Mouse (Mus musculus) neural tube, embryonic 13.5 days (tissue): ENCODE data around the gene Gipc2. TPM values are rescaled to one million over a fixed set of nuclear protein-coding genes. Genes with fewer than 3 reads are reported as not detected.

Experiments used
- ATAC-seq: fragments of 200-750 bp; cut with Nextera tagmentation; 2 replicates; pipeline ENCODE4 v1.8.0; 2017; ENCODE audit warnings: low read depth, mild to moderate bottlenecking, moderate TSS enrichment, moderate library complexity
- H3K27ac ChIP-seq: fragments of 300-500 bp; sonication (generic); replicated peaks from 2 replicates; pipeline ENCODE4 v1.5.1; 2015; ENCODE audit warnings: moderate library complexity, mild to moderate bottlenecking, inconsistent platforms
- H3K27me3 ChIP-seq: fragments of 300-500 bp; sonication (generic); 2 replicates; pipeline ENCODE4 v1.6.1; 2015; ENCODE audit warnings: mild to moderate bottlenecking, inconsistent platforms
- H3K36me3 ChIP-seq: fragments of 300-500 bp; sonication (generic); 2 replicates; pipeline ENCODE4 v1.6.1; 2015; ENCODE audit warnings: mild to moderate bottlenecking, inconsistent platforms
- H3K4me1 ChIP-seq: fragments of 300-500 bp; sonication (generic); replicated peaks from 2 replicates; pipeline ENCODE4 v1.6.1; 2015; ENCODE audit warnings: inconsistent platforms
- H3K4me2 ChIP-seq: fragments of 300-500 bp; sonication (generic); 2 replicates; pipeline ENCODE4 v1.6.1; 2015; ENCODE audit warnings: inconsistent platforms, mild to moderate bottlenecking, moderate library complexity
- H3K4me3 ChIP-seq: fragments of 300-500 bp; sonication (generic); 2 replicates; pipeline ENCODE4 v1.5.1; 2015; ENCODE audit warnings: mild to moderate bottlenecking, inconsistent platforms
- H3K9ac ChIP-seq: fragments of 300-500 bp; sonication (generic); 2 replicates; pipeline ENCODE4 v1.6.1; 2015; ENCODE audit warnings: moderate library complexity, mild to moderate bottlenecking, inconsistent platforms
- H3K9me3 ChIP-seq: fragments of 300-500 bp; sonication (generic); 2 replicates; pipeline ENCODE4 v1.6.1; 2016; ENCODE audit warnings: inconsistent platforms
- WGBS: fragments of 180-500 bp; shearing (Covaris S2); methylation state at CpG from one replicate; pipeline ENCODE4 v1.1.7; 2015; 5-methylcytosine and 5-hydroxymethylcytosine counted together
- polyA plus RNA-seq: library from polyadenylated mRNA; unstranded; fragments of >200 nt; fragmentation: Nextera tagmentation; extraction: Ambion mirVana; gene quantifications from 2 replicates; pipeline ENCODE4 v1.2.1, GENCODE M21; 2015

The Gipc2 gene
- polyA plus RNA-seq, 1 experiment from 2014 or later: 5.7 TPM

GRCm38 (mm10) chr3:152089178-152089577 is 76.9 kb downstream of the Gipc2 start:
- Histone ChIP-seq H3K4me1 (no peaks in the 10 kb centered on the region), H3K9me3 (no peaks in the 10 kb centered on the region), H3K9ac (no peak overlapping the region), H3K27me3 (no peaks in the 10 kb centered on the region), H3K4me2 (no peak overlapping the region), H3K27ac (no peak overlapping the region), H3K36me3 (no peaks in the 10 kb centered on the region), H3K4me3 (no peak overlapping the region)
- peak; percentile 63 for ATAC-seq
- 4% methylated on average over 4 of the region's 4 CpGs for WGBS

GRCm38 (mm10) chr3:152081381-152081780 is 84.6 kb downstream of the Gipc2 start:
- Histone ChIP-seq H3K27ac (no peak overlapping the region), H3K4me1 (no peaks in the 10 kb centered on the region), H3K4me2 (no peak overlapping the region), H3K9ac (no peak overlapping the region), H3K4me3 (no peak overlapping the region), H3K9me3 (no peaks in the 10 kb centered on the region), H3K27me3 (no peaks in the 10 kb centered on the region), H3K36me3 (no peaks in the 10 kb centered on the region)
- no peak for ATAC-seq
- WGBS: 92% methylated on average over 3 of the region's 3 CpGs

GRCm38 (mm10) chr3:152076088-152076487 is 89.9 kb downstream of the Gipc2 start:
- no peaks in the 10 kb centered on the region for H3K27me3 ChIP-seq
- ATAC-seq: no peak
- WGBS: 82% methylated on average over 7 of the region's 7 CpGs

GRCm38 (mm10) chr3:152069001-152069400 is 97.0 kb downstream of the Gipc2 start:
- 87% methylated on average over 2 of the region's 2 CpGs for WGBS
- no peaks in the 10 kb centered on the region for H3K4me1 ChIP-seq
- H3K9me3 ChIP-seq: no peaks in the 10 kb centered on the region
- no peak for ATAC-seq
- H3K27me3 ChIP-seq: no peaks in the 10 kb centered on the region
- no peaks in the 10 kb centered on the region for H3K36me3 ChIP-seq
- H3K4me3 ChIP-seq: no peak overlapping the region
- H3K4me2 ChIP-seq: no peak overlapping the region
- no peak overlapping the region for H3K9ac ChIP-seq
- no peak overlapping the region for H3K27ac ChIP-seq

More at GRCm38 (mm10) chr3:152076088-152076487, 89.9 kb downstream of the Gipc2 start:
- Histone ChIP-seq H3K4me2 (no peak overlapping the region), H3K4me1 (peaks cover 6% of the 10 kb centered on the region; the same call in 1 of the 2 replicates), H3K9me3 (no peaks in the 10 kb centered on the region), H3K36me3 (no peaks in the 10 kb centered on the region), H3K27ac (no peak overlapping the region), H3K4me3 (no peak overlapping the region), H3K9ac (no peak overlapping the region)

GRCm38 (mm10) chr3:152068311-152068710 is 97.7 kb downstream of the Gipc2 start:
- Histone ChIP-seq H3K4me1 (no peaks in the 10 kb centered on the region), H3K9ac (no peak overlapping the region), H3K9me3 (no peaks in the 10 kb centered on the region), H3K27ac (no peak overlapping the region), H3K27me3 (no peaks in the 10 kb centered on the region), H3K36me3 (no peaks in the 10 kb centered on the region), H3K4me2 (no peak overlapping the region), H3K4me3 (no peak overlapping the region)
- WGBS: 89% methylated on average over 1 of the region's 1 CpGs
- no peak for ATAC-seq

GRCm38 (mm10) chr3:152066696-152067095 is 99.3 kb downstream of the Gipc2 start:
- ATAC-seq: no peak

GRCm38 (mm10) chr3:152065806-152066205 is 100.2 kb downstream of the Gipc2 start:
- H3K36me3 ChIP-seq: no peaks in the 10 kb centered on the region
- no peaks in the 10 kb centered on the region for H3K4me1 ChIP-seq
- ATAC-seq: no peak
- no peak overlapping the region for H3K4me2 ChIP-seq
- no peak overlapping the region for H3K27ac ChIP-seq
- H3K4me3 ChIP-seq: no peak overlapping the region
- WGBS: 57% methylated on average over 4 of the region's 4 CpGs
- no peaks in the 10 kb centered on the region for H3K9me3 ChIP-seq
- H3K9ac ChIP-seq: no peak overlapping the region
- no peaks in the 10 kb centered on the region for H3K27me3 ChIP-seq

More at GRCm38 (mm10) chr3:152066696-152067095, 99.3 kb downstream of the Gipc2 start:
- no peaks in the 10 kb centered on the region for H3K27me3 ChIP-seq
- no peaks in the 10 kb centered on the region for H3K9me3 ChIP-seq
- H3K27ac ChIP-seq: no peak overlapping the region
- H3K36me3 ChIP-seq: no peaks in the 10 kb centered on the region
- no peaks in the 10 kb centered on the region for H3K4me1 ChIP-seq
- WGBS: 34% methylated on average over 13 of the region's 13 CpGs
- no peak overlapping the region for H3K9ac ChIP-seq
- H3K4me3 ChIP-seq: no peak overlapping the region
- H3K4me2 ChIP-seq: peak overlapping the region; percentile 29

GRCm38 (mm10) chr3:152064166-152064565 is 101.9 kb downstream of the Gipc2 start:
- H3K9ac ChIP-seq: no peak overlapping the region
- WGBS: 87% methylated on average over 2 of the region's 2 CpGs
- no peaks in the 10 kb centered on the region for H3K36me3 ChIP-seq
- H3K4me2 ChIP-seq: no peak overlapping the region
- H3K4me3 ChIP-seq: no peak overlapping the region
- no peak for ATAC-seq
- no peaks in the 10 kb centered on the region for H3K9me3 ChIP-seq
- H3K27ac ChIP-seq: no peak overlapping the region
- H3K27me3 ChIP-seq: no peaks in the 10 kb centered on the region
- H3K4me1 ChIP-seq: no peaks in the 10 kb centered on the region

GRCm38 (mm10) chr3:152062806-152063205 is 103.2 kb downstream of the Gipc2 start:
- Histone ChIP-seq H3K36me3 (no peaks in the 10 kb centered on the region), H3K27me3 (no peaks in the 10 kb centered on the region), H3K4me2 (no peak overlapping the region), H3K9ac (no peak overlapping the region), H3K27ac (no peak overlapping the region), H3K4me3 (no peak overlapping the region), H3K4me1 (no peaks in the 10 kb centered on the region), H3K9me3 (no peaks in the 10 kb centered on the region)
- ATAC-seq: no peak
- WGBS: 56% methylated on average over 3 of the region's 3 CpGs

GRCm38 (mm10) chr3:152061145-152061544 is 104.9 kb downstream of the Gipc2 start:
- no peak for ATAC-seq
- Histone ChIP-seq H3K9me3 (no peaks in the 10 kb centered on the region), H3K4me1 (no peaks in the 10 kb centered on the region), H3K4me2 (no peak overlapping the region), H3K27ac (no peak overlapping the region), H3K9ac (no peak overlapping the region), H3K4me3 (no peak overlapping the region), H3K36me3 (no peaks in the 10 kb centered on the region), H3K27me3 (no peaks in the 10 kb centered on the region)
- 79% methylated on average over 5 of the region's 5 CpGs for WGBS

GRCm38 (mm10) chr3:152058235-152058634 is 107.8 kb downstream of the Gipc2 start:
- no peak overlapping the region for H3K4me2 ChIP-seq
- WGBS: 78% methylated on average over 2 of the region's 2 CpGs
- H3K36me3 ChIP-seq: no peaks in the 10 kb centered on the region
- no peak overlapping the region for H3K27ac ChIP-seq
- H3K4me1 ChIP-seq: no peaks in the 10 kb centered on the region
- no peak overlapping the region for H3K4me3 ChIP-seq
- no peaks in the 10 kb centered on the region for H3K27me3 ChIP-seq
- H3K9me3 ChIP-seq: no peaks in the 10 kb centered on the region
- ATAC-seq: no peak
- H3K9ac ChIP-seq: no peak overlapping the region

- H3K36me3 ChIP-seq: no peaks in the 10 kb centered on the region
- H3K4me3 ChIP-seq: no peak overlapping the region
- no peak overlapping the region for H3K27ac ChIP-seq
- H3K4me2 ChIP-seq: no peak overlapping the region
- H3K9me3 ChIP-seq: no peaks in the 10 kb centered on the region
- 72% methylated on average over 4 of the region's 4 CpGs for WGBS
- no peak for ATAC-seq
- H3K27me3 ChIP-seq: no peaks in the 10 kb centered on the region
- H3K9ac ChIP-seq: no peak overlapping the region
- H3K4me1 ChIP-seq: no peaks in the 10 kb centered on the region
Measured at GRCm38 (mm10) chr3:152054260-152054659, 111.8 kb downstream of the Gipc2 start.

GRCm38 (mm10) chr3:152051959-152052358 is 114.1 kb downstream of the Gipc2 start:
- Histone ChIP-seq H3K27me3 (no peaks in the 10 kb centered on the region), H3K9me3 (no peaks in the 10 kb centered on the region), H3K4me3 (no peak overlapping the region), H3K27ac (no peak overlapping the region), H3K4me1 (no peaks in the 10 kb centered on the region), H3K9ac (no peak overlapping the region), H3K36me3 (no peaks in the 10 kb centered on the region), H3K4me2 (no peak overlapping the region)
- ATAC-seq: no peak
- WGBS: 93% methylated on average over 2 of the region's 2 CpGs
